Mouse (Mus musculus): ENCODE results near the gene Wdr24. TPM values are rescaled to one million over a fixed set of nuclear protein-coding genes. Genes with fewer than 3 reads are reported as not detected.

Gene Wdr24
- polyA plus RNA-seq, 1 experiment from 2014 or later = 14.2 TPM

DNA sequence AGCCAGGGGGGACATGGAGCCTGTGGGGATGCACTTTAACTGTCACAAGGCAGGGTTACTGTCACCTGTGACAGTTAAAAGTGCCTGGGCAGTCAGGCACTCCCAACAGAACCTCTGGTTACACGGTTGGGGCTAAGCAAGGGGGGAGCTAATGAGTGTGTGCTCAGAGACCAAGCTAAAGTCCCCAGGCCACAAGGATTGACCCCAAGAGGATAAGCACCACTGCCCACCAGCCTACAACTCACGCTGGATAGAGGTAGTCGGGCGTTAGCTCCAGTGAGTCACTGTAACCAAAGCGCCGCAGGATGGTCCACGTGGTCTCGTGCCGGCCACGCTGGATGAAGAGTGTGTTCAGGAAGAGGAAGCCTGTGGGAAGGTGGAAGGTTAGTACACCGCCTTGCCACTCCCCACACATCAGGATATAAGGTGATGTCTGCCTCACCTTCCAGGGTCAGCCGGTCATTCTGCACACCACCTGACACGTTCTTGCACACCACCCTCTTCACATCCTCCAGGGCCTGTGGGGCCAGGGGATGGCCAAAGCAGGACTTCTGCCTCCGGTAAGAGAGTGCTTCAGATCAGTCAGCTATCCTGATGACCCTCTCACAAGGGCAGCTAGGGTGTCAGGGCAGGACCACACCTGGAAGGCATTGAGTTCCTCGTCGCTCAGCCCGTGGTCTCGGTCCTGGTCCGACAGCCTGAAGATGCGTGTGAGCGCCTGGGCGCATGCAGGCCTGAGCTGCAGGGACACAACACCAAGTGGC is 17.9 kb downstream of the Wdr24 start, which contains the start of gene Gm20683:
Gene Gm20683 (minus strand): TSS at position 647 of the 764 bp plus-strand sequence.
- Histone ChIP-seq H3K4me3 (no peak within 1 kb of the TSS), H3K9me3 (no peaks in the 10 kb centered on the region), H3K9ac (no peak within 1 kb of the TSS), H3K27ac (replicated peaks) (no peak within 1 kb of the TSS), H3K27me3 (replicated peaks) (no peaks in the 10 kb centered on the region), H3K4me2 (no peak within 1 kb of the TSS), H3K4me1 (peaks cover 41% of the 10 kb centered on the region), H3K36me3 (peaks cover 63% of the 10 kb centered on the region)
- WGBS = 89% methylated on average over 22 of the region's 22 CpGs
- no peak for ATAC-seq (ENCODE audit: extremely low read depth, insufficient number of reproducible peaks, low FRiP score, low TSS enrichment)

DNA sequence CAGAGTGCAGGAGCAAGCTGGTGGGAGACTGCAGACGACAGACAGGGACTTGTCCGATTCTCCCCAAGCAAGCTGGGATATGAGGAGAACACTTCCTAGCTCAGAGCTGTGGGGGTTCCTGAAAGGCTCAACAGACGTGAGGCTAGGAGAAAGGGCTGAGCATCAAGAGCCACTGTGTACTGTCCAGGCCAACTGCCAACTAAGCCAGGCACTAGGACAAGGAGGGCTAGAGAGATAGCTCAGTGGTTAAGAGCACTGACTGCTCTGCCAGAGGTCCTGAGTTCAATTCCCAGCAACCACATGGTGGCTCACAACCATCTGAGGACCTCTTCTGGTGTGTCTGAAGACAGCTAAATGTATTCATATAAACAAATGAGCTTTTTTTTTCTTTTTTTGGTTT is 19.1 kb downstream of the Wdr24 start:
- no peak overlapping the region for H3K9ac ChIP-seq
- H3K36me3 ChIP-seq = peaks cover 72% of the 10 kb centered on the region
- no peaks in the 10 kb centered on the region for H3K9me3 ChIP-seq
- WGBS = 80% methylated on average over 3 of the region's 3 CpGs
- H3K27me3 ChIP-seq (replicated peaks) = no peaks in the 10 kb centered on the region
- H3K27ac ChIP-seq (replicated peaks) = no peak overlapping the region
- no peak for ATAC-seq (ENCODE audit: extremely low read depth, insufficient number of reproducible peaks, low FRiP score, low TSS enrichment)
- H3K4me3 ChIP-seq = no peak overlapping the region
- H3K4me2 ChIP-seq = no peak overlapping the region
- H3K4me1 ChIP-seq = peaks cover 29% of the 10 kb centered on the region

DNA sequence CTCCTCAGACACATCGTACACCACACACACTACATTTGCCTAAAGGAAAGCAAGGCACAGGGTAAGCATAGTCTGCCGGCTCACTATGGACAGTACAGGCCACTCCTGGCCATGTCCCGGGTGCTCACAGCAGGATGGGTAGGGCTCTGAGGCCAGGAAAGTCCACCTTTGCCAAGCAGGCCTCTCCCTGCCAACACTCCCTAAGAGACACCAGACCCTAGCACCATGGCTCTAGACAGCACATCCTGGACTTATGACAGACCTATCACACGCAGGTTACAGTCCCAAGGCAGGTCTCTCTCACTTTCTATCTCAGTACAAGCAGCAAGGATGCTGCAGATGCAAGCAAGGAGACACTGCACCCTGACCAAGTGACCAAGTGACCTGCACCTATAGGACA is 19.7 kb downstream of the Wdr24 start:
- 86% methylated on average over 4 of the region's 4 CpGs for WGBS
- Histone ChIP-seq H3K4me1 (peaks cover 23% of the 10 kb centered on the region), H3K27me3 (replicated peaks) (no peaks in the 10 kb centered on the region), H3K27ac (replicated peaks) (peak overlapping the region; percentile 88; the same call in 1 of the 2 replicates), H3K4me3 (peak overlapping the region; percentile 84), H3K36me3 (peaks cover 72% of the 10 kb centered on the region), H3K4me2 (peak overlapping the region; percentile 88), H3K9me3 (no peaks in the 10 kb centered on the region), H3K9ac (peak overlapping the region; percentile 95)
- ATAC-seq (ENCODE audit: extremely low read depth, insufficient number of reproducible peaks, low FRiP score, low TSS enrichment) = no peak

DNA sequence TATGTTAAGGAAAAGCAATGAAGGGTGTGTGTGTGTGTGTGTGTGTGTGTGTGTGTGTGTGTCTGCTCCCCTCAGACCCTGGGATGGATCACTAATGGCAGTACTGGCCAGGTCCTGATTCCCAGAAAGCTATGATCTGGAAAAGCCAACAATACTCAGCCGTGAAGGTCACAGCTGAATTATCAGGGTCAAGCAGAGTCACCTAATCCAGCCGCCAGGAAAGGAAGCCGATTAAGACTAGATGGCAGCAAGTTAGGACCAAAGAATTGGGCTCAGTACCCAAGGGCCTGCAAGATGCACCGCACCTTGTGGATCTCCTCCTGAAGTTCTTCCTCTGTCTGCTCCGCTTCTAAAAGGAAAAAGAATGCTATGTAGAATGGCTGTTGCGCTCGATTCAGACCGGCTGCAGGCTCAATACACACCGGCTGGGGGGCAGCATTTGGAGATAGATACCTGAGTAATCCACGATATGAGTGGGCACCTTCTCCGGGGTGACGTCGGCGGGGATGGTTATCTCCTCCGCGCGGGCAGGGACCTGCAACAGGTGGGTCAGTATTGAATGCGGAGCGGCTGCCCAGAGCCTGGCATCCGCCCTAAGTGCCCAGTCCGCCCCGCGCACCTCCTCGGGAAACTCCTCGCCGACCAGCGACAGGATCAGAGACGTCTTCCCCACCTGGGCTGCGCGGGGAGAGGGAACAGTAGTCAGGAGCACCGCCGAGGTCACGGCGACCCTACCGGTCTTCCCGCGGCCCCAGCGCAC is 20.4 kb downstream of the Wdr24 start:
- Histone ChIP-seq H3K9ac (peak overlapping the region; percentile 95), H3K4me2 (peak overlapping the region; percentile 88), H3K4me3 (peak overlapping the region; percentile 84), H3K36me3 (peaks cover 72% of the 10 kb centered on the region), H3K9me3 (no peaks in the 10 kb centered on the region), H3K4me1 (peaks cover 22% of the 10 kb centered on the region), H3K27ac (replicated peaks) (peak overlapping the region; percentile 88), H3K27me3 (replicated peaks) (no peaks in the 10 kb centered on the region)
- 1% methylated on average over 32 of the region's 38 CpGs for WGBS
- peak; percentile 23; the same call in 1 of the 2 replicates for ATAC-seq (ENCODE audit: extremely low read depth, insufficient number of reproducible peaks, low FRiP score, low TSS enrichment)

DNA sequence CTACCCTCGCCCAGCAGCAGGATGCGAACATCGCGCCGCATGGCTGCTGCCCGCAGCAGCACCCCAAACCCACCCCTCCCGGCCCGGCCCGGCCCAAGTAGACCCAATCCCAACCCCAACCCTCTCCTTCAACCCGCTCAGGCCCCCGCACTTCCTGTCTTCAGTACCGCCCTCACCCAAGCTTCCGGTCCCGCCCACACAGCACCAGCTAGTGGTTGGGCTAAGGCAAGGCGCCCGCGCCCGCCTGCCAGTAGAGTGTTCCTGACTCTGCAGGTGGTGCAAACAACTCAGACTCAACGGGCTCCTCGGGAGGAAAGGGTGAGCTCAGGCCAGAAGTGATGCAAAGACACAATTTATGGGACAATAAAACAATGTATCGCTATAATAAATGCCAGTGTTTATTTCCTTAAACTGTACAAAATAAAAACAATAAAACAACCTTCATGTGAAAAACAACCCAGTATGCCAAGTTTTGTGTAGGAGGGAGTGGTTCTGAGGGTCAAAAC is 21.0 kb downstream of the Wdr24 start, which contains the start of gene Rhot2:
Gene Rhot2 (minus strand): TSS at position 456 of the 506 bp plus-strand sequence.
- peak within 1 kb of the TSS; percentile 84 for H3K4me3 ChIP-seq
- peak within 1 kb of the TSS; percentile 88 for H3K4me2 ChIP-seq
- peak within 1 kb of the TSS; percentile 88 for H3K27ac ChIP-seq (replicated peaks)
- ATAC-seq (ENCODE audit: extremely low read depth, insufficient number of reproducible peaks, low FRiP score, low TSS enrichment) = peak; percentile 86; the same call in 1 of the 2 replicates
- H3K27me3 ChIP-seq (replicated peaks) = no peaks in the 10 kb centered on the region
- peaks cover 20% of the 10 kb centered on the region for H3K4me1 ChIP-seq
- 1% methylated on average over 21 of the region's 21 CpGs for WGBS
- no peaks in the 10 kb centered on the region for H3K9me3 ChIP-seq
- H3K9ac ChIP-seq = peak within 1 kb of the TSS; percentile 95
- peaks cover 72% of the 10 kb centered on the region for H3K36me3 ChIP-seq

DNA sequence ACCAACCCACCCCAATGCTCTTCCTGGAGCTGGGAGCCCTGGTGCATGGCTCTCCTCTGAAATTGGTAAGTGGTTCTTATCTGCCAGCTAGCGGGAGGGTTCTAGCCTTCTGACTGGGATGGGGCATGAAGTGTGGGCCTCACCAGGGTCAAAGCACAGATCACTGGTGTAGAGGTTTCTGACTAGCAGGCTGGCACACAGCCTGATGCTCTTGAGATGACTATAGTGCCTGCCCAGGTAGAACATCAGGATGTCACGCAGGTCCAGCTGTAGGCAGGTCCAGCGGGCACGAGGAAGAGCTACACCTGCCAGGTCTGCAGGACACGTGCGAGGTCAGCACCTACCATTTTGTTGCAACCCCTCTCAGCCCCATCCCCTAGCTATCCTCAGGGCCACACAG is 36.8 kb downstream of the Wdr24 start:
- Histone ChIP-seq H3K36me3 (peaks cover 37% of the 10 kb centered on the region), H3K4me1 (peaks cover 16% of the 10 kb centered on the region), H3K9ac (peak overlapping the region; percentile 89), H3K9me3 (no peaks in the 10 kb centered on the region), H3K4me2 (peak overlapping the region; percentile 94), H3K27ac (replicated peaks) (no peak overlapping the region), H3K4me3 (peak overlapping the region; percentile 74; the same call in 1 of the 2 replicates), H3K27me3 (replicated peaks) (no peaks in the 10 kb centered on the region)
- no peak for ATAC-seq (ENCODE audit: extremely low read depth, insufficient number of reproducible peaks, low FRiP score, low TSS enrichment)
- WGBS = 80% methylated on average over 6 of the region's 6 CpGs

DNA sequence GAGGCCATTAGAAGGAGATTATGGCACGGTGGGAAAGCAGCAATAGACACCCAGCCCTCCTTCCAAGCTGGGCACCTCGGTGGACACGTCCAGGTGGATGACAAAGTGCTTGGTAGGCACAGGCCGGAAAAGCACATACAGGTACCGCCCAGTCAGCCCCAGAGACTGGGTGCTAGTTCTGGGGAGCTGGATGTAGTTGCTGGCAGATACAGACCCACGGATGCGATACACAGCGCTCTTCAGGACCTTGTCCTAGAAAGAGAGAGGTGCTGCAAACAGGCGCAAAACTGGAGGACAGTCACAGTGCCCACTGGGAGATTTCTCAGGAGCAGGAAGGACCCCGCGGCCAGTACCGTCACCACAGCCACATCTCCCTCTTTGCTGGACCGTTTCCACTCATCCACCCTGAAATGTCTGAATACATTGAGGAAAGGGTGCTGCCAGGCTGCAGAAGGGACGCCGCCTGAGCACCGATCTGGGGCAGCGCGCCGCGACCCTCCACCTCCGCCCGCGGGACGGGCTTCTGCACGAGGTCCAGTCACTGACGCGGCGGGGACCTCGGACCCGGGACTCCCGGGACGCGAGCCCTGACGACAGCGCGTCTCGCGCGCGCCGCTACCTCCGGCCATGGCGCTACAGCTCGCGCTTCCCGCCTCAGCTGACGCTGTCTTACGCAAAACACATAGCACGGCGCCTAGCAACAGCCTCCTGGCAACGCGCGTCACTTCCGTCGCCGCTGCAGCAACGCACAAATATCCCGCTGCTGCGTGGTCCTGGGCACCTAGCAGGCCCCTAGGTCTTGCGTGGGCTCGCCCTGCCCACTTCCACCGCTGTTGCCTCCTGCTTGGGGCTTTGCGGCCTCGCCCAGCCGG is 37.6 kb downstream of the Wdr24 start, which contains the start of gene Wdr90:
Gene Wdr90 (minus strand): TSS at position 670 of the 872 bp plus-strand sequence.
- Histone ChIP-seq H3K27ac (replicated peaks) (peak within 1 kb of the TSS; percentile 75), H3K9me3 (no peaks in the 10 kb centered on the region), H3K27me3 (replicated peaks) (no peaks in the 10 kb centered on the region), H3K4me2 (peak within 1 kb of the TSS; percentile 94), H3K4me3 (peak within 1 kb of the TSS; percentile 74), H3K4me1 (peaks cover 20% of the 10 kb centered on the region), H3K36me3 (peaks cover 33% of the 10 kb centered on the region), H3K9ac (peak within 1 kb of the TSS; percentile 89)
- WGBS = 3% methylated on average over 65 of the region's 65 CpGs
- peak; percentile 75 for ATAC-seq (ENCODE audit: extremely low read depth, insufficient number of reproducible peaks, low FRiP score, low TSS enrichment)

DNA sequence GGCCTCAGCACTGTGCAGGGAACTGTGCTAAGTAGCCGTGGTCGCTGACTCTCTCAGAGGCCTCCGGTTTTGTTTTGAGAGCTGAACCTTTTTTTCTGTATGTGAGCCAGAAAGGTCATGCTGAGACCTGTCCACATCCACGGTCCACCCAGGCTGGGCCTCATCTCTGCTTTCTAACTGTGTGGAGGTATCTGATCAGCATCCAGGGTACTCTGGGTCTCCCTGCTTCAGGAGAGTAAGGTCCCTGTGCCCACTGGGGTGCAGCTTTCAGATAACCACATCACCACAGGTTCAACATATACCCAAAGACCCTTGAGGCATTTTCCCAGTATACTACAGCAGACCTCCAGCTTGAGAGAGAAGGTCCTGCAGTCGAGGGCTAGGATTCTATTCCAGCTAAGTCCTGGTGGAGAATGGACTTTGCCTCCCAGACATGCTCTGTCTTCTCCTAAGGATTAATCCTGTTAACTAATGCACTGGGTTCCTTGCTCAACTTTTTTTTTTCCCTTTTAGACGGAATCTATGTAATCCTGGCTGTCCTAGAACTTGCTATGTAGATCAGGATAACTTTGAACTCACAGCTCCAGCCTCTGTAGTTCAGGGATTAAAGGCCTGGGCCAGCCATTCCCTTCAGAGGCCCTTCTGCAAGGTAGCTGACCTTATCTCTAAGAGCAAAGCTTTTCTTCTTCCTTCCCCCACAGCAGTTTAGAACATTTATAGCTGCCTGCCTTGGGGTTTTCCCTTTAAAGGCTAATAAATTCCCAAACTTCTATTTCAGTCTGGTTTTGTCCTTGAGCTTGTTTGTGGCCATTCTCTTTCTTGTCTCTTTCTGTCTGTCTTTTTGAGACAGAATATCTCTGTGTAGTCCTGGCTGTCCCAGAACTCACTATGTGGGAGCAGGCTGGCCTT is 38.5 kb downstream of the Wdr24 start:
- Histone ChIP-seq H3K9me3 (no peaks in the 10 kb centered on the region), H3K9ac (peak overlapping the region; percentile 89), H3K4me3 (peak overlapping the region; percentile 74), H3K4me1 (peaks cover 29% of the 10 kb centered on the region), H3K4me2 (peak overlapping the region; percentile 94), H3K27ac (replicated peaks) (peak overlapping the region; percentile 75), H3K27me3 (replicated peaks) (no peaks in the 10 kb centered on the region), H3K36me3 (peaks cover 31% of the 10 kb centered on the region)
- WGBS = 10% methylated on average over 6 of the region's 6 CpGs
- no peak for ATAC-seq (ENCODE audit: extremely low read depth, insufficient number of reproducible peaks, low FRiP score, low TSS enrichment)

DNA sequence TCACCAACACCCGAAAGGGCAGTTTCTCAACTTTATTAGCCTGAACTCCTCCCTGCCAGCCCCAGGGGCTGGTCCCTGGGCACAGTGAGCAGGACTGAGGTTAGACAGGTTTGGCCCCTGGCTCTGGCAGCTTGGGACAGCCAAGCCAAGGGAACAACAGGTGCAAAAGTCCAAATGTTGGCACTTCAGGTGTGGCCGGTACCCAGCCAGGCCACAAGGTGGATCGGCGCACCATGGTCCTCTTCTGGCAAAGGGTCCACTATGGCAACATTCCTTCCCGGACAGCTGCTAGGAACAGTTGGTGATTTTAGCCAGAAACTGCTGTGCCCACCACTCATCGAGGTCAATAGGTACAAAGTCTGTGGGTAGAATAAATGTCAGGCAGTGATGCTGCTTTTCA is 40.3 kb downstream of the Wdr24 start:
- Histone ChIP-seq H3K36me3 (peaks cover 28% of the 10 kb centered on the region), H3K4me3 (no peak overlapping the region), H3K9me3 (no peaks in the 10 kb centered on the region), H3K27me3 (replicated peaks) (no peaks in the 10 kb centered on the region), H3K27ac (replicated peaks) (no peak overlapping the region), H3K9ac (no peak overlapping the region), H3K4me1 (peaks cover 42% of the 10 kb centered on the region), H3K4me2 (no peak overlapping the region)
- no peak for ATAC-seq (ENCODE audit: extremely low read depth, insufficient number of reproducible peaks, low FRiP score, low TSS enrichment)
- WGBS = 89% methylated on average over 6 of the region's 6 CpGs

DNA sequence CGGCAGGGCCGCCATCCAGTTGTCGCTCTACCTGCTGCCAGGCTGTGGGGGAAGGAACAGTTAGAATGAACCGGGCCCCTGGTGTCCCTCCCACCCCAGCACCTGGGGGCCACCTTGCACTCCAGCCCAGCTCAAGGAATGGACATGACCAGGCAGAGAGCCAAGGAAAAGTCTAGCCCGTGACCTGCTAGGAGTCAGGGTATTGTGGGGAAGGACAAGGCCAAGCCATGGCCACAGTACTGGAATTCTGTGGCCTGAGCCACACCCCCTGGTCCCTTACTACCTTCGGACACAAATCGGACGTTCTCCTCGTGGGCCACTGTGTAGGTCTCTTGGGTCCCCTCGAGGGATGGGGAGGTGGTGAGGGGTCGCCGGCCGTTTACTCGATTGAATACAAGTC is 40.9 kb downstream of the Wdr24 start:
- Histone ChIP-seq H3K9me3 (no peaks in the 10 kb centered on the region), H3K36me3 (peaks cover 28% of the 10 kb centered on the region), H3K4me1 (peaks cover 47% of the 10 kb centered on the region), H3K27me3 (replicated peaks) (no peaks in the 10 kb centered on the region), H3K9ac (no peak overlapping the region), H3K4me3 (no peak overlapping the region), H3K27ac (replicated peaks) (no peak overlapping the region), H3K4me2 (no peak overlapping the region)
- WGBS = 89% methylated on average over 14 of the region's 14 CpGs
- no peak for ATAC-seq (ENCODE audit: extremely low read depth, insufficient number of reproducible peaks, low FRiP score, low TSS enrichment)
